Mouse (Mus musculus) liver, adult 2 months (tissue): Measurements from ENCODE around the gene Nlrp6.

Experiments used
- CTCF ChIP-seq: fragments of 200-500 bp; IDR thresholded peaks from 2 replicates; pipeline ENCODE4 v1.5.1; 2011; ENCODE audit warnings: low read depth, low read length, control low read depth
- POLR2A ChIP-seq: fragments of 200-500 bp; IDR thresholded peaks from 2 replicates; pipeline ENCODE4 v1.6.1; 2011; ENCODE audit warnings: low read length, control low read depth; ENCODE audit not compliant: insufficient read depth; ENCODE audit errors: extremely low read depth

- TF ChIP-seq POLR2A (no peak), CTCF (no peak)
Measured at GRCm38 (mm10) chr7:140954733-140955071, 34.0 kb downstream of the Nlrp6 start.
